Mouse (Mus musculus) thymus, adult 2 months (tissue): ENCODE data around the gene Serbp1.

Source experiments
- CTCF ChIP-seq: fragments of 200-500 bp; IDR thresholded peaks from 2 replicates; pipeline ENCODE4 v1.5.1; 2012; ENCODE audit warnings: mild to moderate bottlenecking, control low read depth, low read length, moderate library complexity, borderline replicate concordance; ENCODE audit not compliant: control insufficient read depth, poor library complexity, insufficient read depth; ENCODE audit errors: extremely low read depth
- POLR2A ChIP-seq: fragments of 200-500 bp; IDR thresholded peaks from 2 replicates; pipeline ENCODE4 v1.6.1; 2012; ENCODE audit warnings: mild to moderate bottlenecking, low read length, control low read depth, moderate library complexity; ENCODE audit not compliant: control insufficient read depth, poor library complexity, insufficient read depth; ENCODE audit errors: extremely low read depth

DNA sequence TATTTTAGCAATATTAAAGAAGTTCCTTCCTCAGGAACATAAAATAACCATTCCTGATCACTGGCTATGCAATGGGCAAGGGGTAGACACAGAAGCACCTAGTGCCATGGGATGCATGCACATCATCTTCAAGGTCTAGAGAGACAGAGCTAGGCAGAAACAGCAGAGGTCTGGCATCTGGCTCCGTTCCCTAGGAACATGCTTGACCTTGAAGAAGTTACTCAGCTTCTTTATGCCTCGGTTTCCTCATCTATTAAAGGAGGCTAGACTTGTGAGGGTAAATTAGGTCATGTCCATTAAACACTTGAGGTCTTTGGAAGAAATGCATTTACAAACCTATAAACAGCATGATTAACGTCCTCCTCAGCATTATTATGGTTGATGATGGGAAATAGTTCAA, 2.3 kb upstream of the Serbp1 start:
- TF ChIP-seq POLR2A (no peak), CTCF (no peak)
